Mouse (Mus musculus) erythroblast, embryonic 14.5 days (primary cell): Measurements from ENCODE around the gene Hist1h2ah.

Experiments used
- GATA1 ChIP-seq: IDR thresholded peaks from 2 replicates; pipeline ENCODE4 v1.6.1; 2012; ENCODE audit warnings: low read length, inconsistent platforms, mixed read lengths
- TAL1 ChIP-seq: IDR thresholded peaks from 3 replicates; pipeline ENCODE4 v1.6.1; 2012; ENCODE audit warnings: low read length, inconsistent platforms, mixed read lengths

DNA sequence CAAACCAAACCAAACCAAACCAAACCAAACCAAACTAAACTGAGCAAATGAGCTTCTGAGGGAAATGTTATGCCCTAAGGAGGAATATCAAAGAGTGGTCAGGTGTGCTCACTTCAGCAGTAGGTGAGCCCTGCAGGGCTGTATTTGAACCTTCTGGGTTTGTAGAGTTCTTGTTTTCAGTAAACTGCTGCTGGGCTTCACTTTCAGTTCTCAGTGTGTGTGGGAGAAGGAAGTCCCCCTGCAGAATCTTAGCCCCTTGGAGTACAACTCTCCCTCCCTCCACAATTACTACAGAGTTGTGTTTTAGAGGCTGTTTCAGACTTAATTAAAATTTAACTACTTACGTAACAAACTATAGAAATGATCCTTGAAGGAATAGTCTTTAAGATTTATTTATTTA, 18.4 kb upstream of the Hist1h2ah start:
- TF ChIP-seq GATA1, result no peak
- TF ChIP-seq TAL1, result no peak
